Mouse (Mus musculus) MEL (cell line): Measurements from ENCODE around the gene Zgrf1.

Experiments
- CHD2 ChIP-seq: IDR thresholded peaks from 2 replicates; pipeline ENCODE4 v1.6.1; 2011; ENCODE audit warnings: low read length, improper control_type of control experiment
- CTCF ChIP-seq, 3 experiments: IDR thresholded peaks in 2 of 3; conservative IDR thresholded peaks in 1 of 3; 2 replicates each; pipeline ENCODE4 v1.5.1; 2011 to 2012; ENCODE audit warnings: low read length in 3 of 3, low read depth in 2 of 3, mild to moderate bottlenecking in 2 of 3, improper control_type of control experiment in 1 of 3, inconsistent platforms in 1 of 3, mixed read lengths in 1 of 3, moderate library complexity in 1 of 3; ENCODE audit not compliant: control insufficient read depth in 1 of 3, insufficient read depth in 1 of 3, poor library complexity in 1 of 3, severe bottlenecking in 1 of 3
- EP300 ChIP-seq, 2 experiments: IDR thresholded peaks; 2 replicates each; pipeline ENCODE4 v1.6.1; 2011; ENCODE audit warnings: improper control_type of control experiment in 2 of 2, low read length in 2 of 2, low read depth in 1 of 2, mild to moderate bottlenecking in 1 of 2
- GATA1 ChIP-seq: IDR thresholded peaks from 2 replicates; pipeline ENCODE4 v1.6.1; 2011; ENCODE audit warnings: low read depth, low read length, improper control_type of control experiment
- KAT2A ChIP-seq: conservative IDR thresholded peaks from 2 replicates; pipeline ENCODE4 v1.6.1; 2012; ENCODE audit warnings: low read depth, low read length, improper control_type of control experiment, inconsistent platforms
- MAFK ChIP-seq: IDR thresholded peaks from 2 replicates; pipeline ENCODE4 v1.6.1; 2011; ENCODE audit warnings: low read depth, mild to moderate bottlenecking, low read length, improper control_type of control experiment, borderline replicate concordance
- NELFE ChIP-seq: IDR thresholded peaks from 2 replicates; pipeline ENCODE4 v1.6.1; 2011; ENCODE audit warnings: low read depth, low read length, improper control_type of control experiment
- POLR2A ChIP-seq, 2 experiments: IDR thresholded peaks; 2 replicates each; pipeline ENCODE4 v1.6.1; 2011 to 2012; ENCODE audit warnings: low read length in 2 of 2, mild to moderate bottlenecking in 2 of 2, control low read depth in 1 of 2, improper control_type of control experiment in 1 of 2, low read depth in 1 of 2, moderate library complexity in 1 of 2; ENCODE audit not compliant: control insufficient read depth in 1 of 2, insufficient read depth in 1 of 2, poor library complexity in 1 of 2
- POLR2AphosphoS2 ChIP-seq: IDR thresholded peaks from 2 replicates; pipeline ENCODE4 v1.6.1; 2011; ENCODE audit warnings: low read length, improper control_type of control experiment
- RCOR1 ChIP-seq: IDR thresholded peaks from 2 replicates; pipeline ENCODE4 v1.6.1; 2012; ENCODE audit warnings: low read depth, mild to moderate bottlenecking, inconsistent platforms, low read length, improper control_type of control experiment
- UBTF ChIP-seq: IDR thresholded peaks from 2 replicates; pipeline ENCODE4 v1.6.1; 2012; ENCODE audit warnings: low read depth, mild to moderate bottlenecking, inconsistent platforms, low read length, improper control_type of control experiment, moderate library complexity, borderline replicate concordance; ENCODE audit not compliant: insufficient read depth
- USF1 ChIP-seq: IDR thresholded peaks from 2 replicates; pipeline ENCODE4 v1.6.1; 2014; ENCODE audit warnings: low read depth, mild to moderate bottlenecking, inconsistent platforms, low read length, improper control_type of control experiment, moderate library complexity
- ZKSCAN1 ChIP-seq: IDR thresholded peaks from 2 replicates; pipeline ENCODE4 v1.6.1; 2012; ENCODE audit warnings: low read depth, mild to moderate bottlenecking, inconsistent platforms, low read length, improper control_type of control experiment, moderate library complexity

- TF ChIP-seq NELFE, result no peak
- no peak for TF ChIP-seq POLR2A (IDR thresholded peaks at IDR 0.05; ENCODE audit: control insufficient read depth in 1 of 2, insufficient read depth in 1 of 2, low read depth in 1 of 2, low read length in 2 of 2, poor library complexity in 1 of 2)
- no peak for TF ChIP-seq MAFK
- no peak for TF ChIP-seq ZKSCAN1
- TF ChIP-seq CTCF (IDR thresholded peaks at IDR 0.05 in 2 of 3, conservative IDR thresholded peaks at IDR 0.05 in 1 of 3; ENCODE audit: control insufficient read depth in 1 of 3, insufficient read depth in 1 of 3, low read depth in 2 of 3, low read length in 3 of 3, poor library complexity in 1 of 3, severe bottlenecking in 1 of 3), result no peak
- no peak for TF ChIP-seq EP300 (IDR thresholded peaks at IDR 0.05; ENCODE audit: low read depth in 1 of 2, low read length in 2 of 2)
- TF ChIP-seq GATA1, result no peak
- no peak for TF ChIP-seq CHD2
- TF ChIP-seq KAT2A, result no peak
- no peak for TF ChIP-seq UBTF
- no peak for TF ChIP-seq USF1
- no peak for TF ChIP-seq POLR2AphosphoS2
- no peak for TF ChIP-seq RCOR1
Measured at GRCm38 (mm10) chr3:127661646-127662531, 108.6 kb downstream of the Zgrf1 start.
